Mouse (Mus musculus) neural tube, embryonic 15.5 days (tissue): ENCODE measurements around the gene Borcs6. TPM values are rescaled to one million over a fixed set of nuclear protein-coding genes. Genes with fewer than 3 reads are reported as not detected.

Experiments used
- ATAC-seq: fragments of 200-750 bp; cut with Nextera tagmentation; 2 replicates; pipeline ENCODE4 v1.8.0; 2017; ENCODE audit warnings: mild to moderate bottlenecking, moderate TSS enrichment, moderate library complexity; ENCODE audit not compliant: low FRiP score
- H3K27ac ChIP-seq: fragments of 300-500 bp; sonication (generic); replicated peaks from 2 replicates; pipeline ENCODE4 v1.5.1; 2015; ENCODE audit warnings: mild to moderate bottlenecking, inconsistent platforms
- H3K27me3 ChIP-seq: fragments of 300-500 bp; sonication (generic); replicated peaks from 2 replicates; pipeline ENCODE4 v1.6.1; 2015; ENCODE audit warnings: inconsistent platforms
- H3K36me3 ChIP-seq: fragments of 300-500 bp; sonication (generic); 2 replicates; pipeline ENCODE4 v1.6.1; 2015; ENCODE audit warnings: inconsistent platforms
- H3K4me1 ChIP-seq: fragments of 300-500 bp; sonication (generic); 2 replicates; pipeline ENCODE4 v1.6.1; 2015; ENCODE audit warnings: inconsistent platforms
- H3K4me2 ChIP-seq: fragments of 300-500 bp; sonication (generic); 2 replicates; pipeline ENCODE4 v1.6.1; 2015; ENCODE audit warnings: inconsistent platforms, mild to moderate bottlenecking, moderate library complexity
- H3K4me3 ChIP-seq: fragments of 300-500 bp; sonication (generic); replicated peaks from 2 replicates; pipeline ENCODE4 v1.5.1; 2015; ENCODE audit warnings: mild to moderate bottlenecking, inconsistent platforms
- H3K9ac ChIP-seq: fragments of 300-500 bp; sonication (generic); replicated peaks from 2 replicates; pipeline ENCODE4 v1.6.1; 2015; ENCODE audit warnings: mild to moderate bottlenecking, inconsistent platforms
- H3K9me3 ChIP-seq: fragments of 300-500 bp; sonication (generic); replicated peaks from 2 replicates; pipeline ENCODE4 v1.6.1; 2016; ENCODE audit warnings: inconsistent platforms
- WGBS: fragments of 180-500 bp; shearing (Covaris S2); methylation state at CpG from one replicate; pipeline ENCODE4 v1.1.7; 2015; ENCODE audit warnings: mixed read lengths; 5-methylcytosine and 5-hydroxymethylcytosine counted together
- polyA plus RNA-seq: library from polyadenylated mRNA; unstranded; fragments of >200 nt; fragmentation: Nextera tagmentation; extraction: Ambion mirVana; gene quantifications from 2 replicates; pipeline ENCODE4 v1.2.1, GENCODE M21; 2015

Borcs6 gene
- polyA plus RNA-seq, 1 experiment from 2014 or later, result 24.0 TPM

DNA sequence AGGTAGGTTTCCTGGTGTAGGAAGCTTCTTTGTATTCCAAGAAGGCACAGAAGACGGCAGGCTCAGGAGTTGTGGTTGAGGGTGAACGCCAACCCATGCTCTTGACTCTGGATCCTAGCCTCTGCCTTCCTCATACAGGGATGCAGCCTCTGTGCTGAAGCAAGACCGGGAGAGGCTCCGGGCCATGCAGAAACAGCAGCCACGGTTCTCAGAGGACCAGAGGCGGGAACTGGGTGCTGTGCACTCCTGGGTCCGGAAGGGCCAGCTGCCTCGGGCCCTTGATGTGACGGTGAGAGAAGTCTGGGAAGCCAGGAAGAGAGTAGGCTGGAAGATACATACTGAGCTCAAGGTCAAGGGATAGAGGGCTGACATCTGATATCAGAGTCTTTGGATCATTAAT is 48.7 kb downstream of the Borcs6 start:
- Histone ChIP-seq H3K27me3 (0 out of 2 replicates have a peak, but pooled peaks cover 1% of the 10 kb centered on the region), H3K36me3 (peaks cover 61% of the 10 kb centered on the region), H3K4me2 (no peak overlapping the region), H3K9ac (no peak overlapping the region), H3K9me3 (no peaks in the 10 kb centered on the region), H3K27ac (no peak overlapping the region), H3K4me1 (peaks cover 10% of the 10 kb centered on the region), H3K4me3 (no peak overlapping the region)
- ATAC-seq, result no peak
- whole genome bisulfite sequencing, result 97% methylated on average over 9 of the region's 9 CpGs

GRCm38 (mm10) chr11:69109032-69109900 is 49.7 kb downstream of the Borcs6 start:
- WGBS, result 87% methylated on average over 13 of the region's 13 CpGs
- Histone ChIP-seq H3K27ac (no peak overlapping the region), H3K4me2 (no peak overlapping the region), H3K9ac (no peak overlapping the region), H3K4me1 (peaks cover 10% of the 10 kb centered on the region), H3K36me3 (peaks cover 50% of the 10 kb centered on the region), H3K4me3 (no peak overlapping the region), H3K9me3 (no peaks in the 10 kb centered on the region), H3K27me3 (peaks cover 6% of the 10 kb centered on the region; the same call in 1 of the 2 replicates)
- ATAC-seq, result no peak

- peaks cover 10% of the 10 kb centered on the region for H3K4me1 ChIP-seq
- WGBS, result 1% methylated on average over 30 of the region's 30 CpGs
- H3K4me2 ChIP-seq, result peak overlapping the region; percentile 56
- peak; percentile 76 for ATAC-seq
- H3K36me3 ChIP-seq, result peaks cover 39% of the 10 kb centered on the region
- H3K9ac ChIP-seq, result peak overlapping the region; percentile 39
- H3K4me3 ChIP-seq, result peak overlapping the region; percentile 41
- H3K9me3 ChIP-seq, result no peaks in the 10 kb centered on the region
- peaks cover 8% of the 10 kb centered on the region; the same call in 1 of the 2 replicates for H3K27me3 ChIP-seq
- H3K27ac ChIP-seq, result peak overlapping the region; percentile 60
Observed at GRCm38 (mm10) chr11:69110319-69111046, 51.0 kb downstream of the Borcs6 start.

Other genes with a start within 250 kb of the Borcs6 start
- 111 and 115 TPM in 2 replicates for gene Ndel1, start 187.9 kb upstream of the Borcs6 start, polyA plus RNA-seq
- gene Rnf222, start 171.2 kb upstream of the Borcs6 start, polyA plus RNA-seq, result not detected in 2 replicates
- 597 and 626 TPM in 2 replicates for gene Rpl26, start 158.1 kb upstream of the Borcs6 start, polyA plus RNA-seq
- gene Odf4, start 132.6 kb upstream of the Borcs6 start, polyA plus RNA-seq, result 0.64 and 1.3 TPM in 2 replicates
- gene Arhgef15, start 102.2 kb upstream of the Borcs6 start, polyA plus RNA-seq, result 23.2 and 27.3 TPM in 2 replicates
- 1.9 and 2.1 TPM in 2 replicates for gene Slc25a35, start 91.6 kb upstream of the Borcs6 start, polyA plus RNA-seq
- 33.7 and 33.9 TPM in 2 replicates for gene Rangrf, start 84.5 kb upstream of the Borcs6 start, polyA plus RNA-seq
- gene Pfas, start 51.3 kb upstream of the Borcs6 start, polyA plus RNA-seq, result 15.5 and 20.2 TPM in 2 replicates
- gene Ctc1, start 43.8 kb upstream of the Borcs6 start, polyA plus RNA-seq, result 53.4 and 55.0 TPM in 2 replicates
- gene Aurkb, start 14.1 kb upstream of the Borcs6 start, polyA plus RNA-seq, result 15.6 and 47.4 TPM in 2 replicates
- 33.3 and 39.2 TPM in 2 replicates for gene Tmem107, start 11.1 kb downstream of the Borcs6 start, polyA plus RNA-seq
- gene Vamp2, start 28.8 kb downstream of the Borcs6 start, polyA plus RNA-seq, result 347 and 355 TPM in 2 replicates
- gene Per1, start 35.5 kb downstream of the Borcs6 start, polyA plus RNA-seq, result 10.0 and 11.9 TPM in 2 replicates
- 0.68 and 1.0 TPM in 2 replicates for gene Hes7, start 60.7 kb downstream of the Borcs6 start, polyA plus RNA-seq
- 0.63 TPM in 2 replicates for gene 9130213A22Rik, start 62.9 kb downstream of the Borcs6 start, polyA plus RNA-seq
- 4.3 and 6.1 TPM in 2 replicates for gene Aloxe3, start 66.2 kb downstream of the Borcs6 start, polyA plus RNA-seq
- gene Alox12b, start 97.3 kb downstream of the Borcs6 start, polyA plus RNA-seq, result 0.95 and 1.0 TPM in 2 replicates
- gene Alox8, start 138.1 kb downstream of the Borcs6 start, polyA plus RNA-seq, result 0.36 TPM in 2 replicates
- gene Gucy2e, start 177.3 kb downstream of the Borcs6 start, polyA plus RNA-seq, result 0.38 and 0.46 TPM in 2 replicates